Mouse (Mus musculus): ENCODE data around the gene Clcnka. TPM values are rescaled to one million over a fixed set of nuclear protein-coding genes. Genes with fewer than 3 reads are reported as not detected.
A peak's percentile ranks its signal among the peaks of the same experiment; 100 is the strongest.

Clcnka gene
- polyA plus RNA-seq, 1 experiment, result not detected

DNA sequence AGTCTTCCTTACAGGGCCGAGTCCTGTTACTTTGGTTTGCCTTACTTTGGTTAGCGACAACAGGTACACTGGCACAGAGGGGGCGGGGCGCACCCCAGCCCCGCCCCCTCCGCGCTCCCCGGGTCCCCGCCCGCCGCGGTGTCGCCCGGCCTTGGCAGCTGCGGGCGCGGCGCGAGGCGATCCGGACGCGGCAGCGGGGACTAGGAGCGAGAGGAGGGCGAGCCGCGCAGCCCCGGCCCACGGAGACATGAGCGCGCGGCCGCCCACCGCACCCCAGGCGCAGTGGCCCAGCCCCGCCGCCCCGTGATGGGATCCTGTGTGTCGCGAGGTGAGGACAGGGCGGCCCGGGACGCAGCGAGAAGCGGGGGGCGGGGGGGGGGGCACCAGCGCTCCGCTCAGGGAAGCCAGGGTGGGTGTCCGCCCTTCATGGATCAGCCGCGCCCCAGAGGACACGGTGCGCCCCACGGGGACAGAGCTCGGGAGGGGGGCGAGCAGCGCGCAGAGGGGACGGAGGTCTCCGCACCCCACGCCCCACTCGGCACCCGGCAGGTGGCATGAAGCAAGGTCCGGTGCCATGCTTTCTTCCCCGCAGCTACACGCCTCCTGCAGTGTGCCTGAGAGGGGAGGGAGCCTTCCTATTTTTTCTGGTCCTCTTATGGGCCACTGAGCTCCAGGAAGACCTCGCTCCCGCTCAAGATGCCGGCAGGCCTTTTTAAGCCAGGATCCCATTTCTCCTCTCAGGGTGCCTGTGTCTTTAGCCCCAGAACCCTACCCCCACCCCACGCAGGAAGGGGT lies 30.3 kb downstream of the Clcnka start, which contains the start of gene Fam131c:
Gene Fam131c (plus strand): TSS at position 224 of the 795 bp plus-strand sequence.
- no peak for TF ChIP-seq CTCF (IDR thresholded peaks at IDR 0.05; ENCODE audit: insufficient read depth, low read depth, low read length)
- no peak for TF ChIP-seq POLR2A (IDR thresholded peaks at IDR 0.05; ENCODE audit: insufficient read depth, low read depth, low read length)
- 2% methylated on average over 70 of the region's 71 CpGs for WGBS
- H3K27ac ChIP-seq (ENCODE audit: insufficient read depth, low read depth, low read length), result no peak within 1 kb of the TSS
- H3K4me3 ChIP-seq (ENCODE audit: insufficient read depth, low read depth, low read length), result peak within 1 kb of the TSS; percentile 50
- peaks cover 4% of the 10 kb centered on the region; the same call in 1 of the 2 replicates for H3K4me1 ChIP-seq (ENCODE audit: control insufficient read depth, insufficient read depth, low read length)

DNA sequence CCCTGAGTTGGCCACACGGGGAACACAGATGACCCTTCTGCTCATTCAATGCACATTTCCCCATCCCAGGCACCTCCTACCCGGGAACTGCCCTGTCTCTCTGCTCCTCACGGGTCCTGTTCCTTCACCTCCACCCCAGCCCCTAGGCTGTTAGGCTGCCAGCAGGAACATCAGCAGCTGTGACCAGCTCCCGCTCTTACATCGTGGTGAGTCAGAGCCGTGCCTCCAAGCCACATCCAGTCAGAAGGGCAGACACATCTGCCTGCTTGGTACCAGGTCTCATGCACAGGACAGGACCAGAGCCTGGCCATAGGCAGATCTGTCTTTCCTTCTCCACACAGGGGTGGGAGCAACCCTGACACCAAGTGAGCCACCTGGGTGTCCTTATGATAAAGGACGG lies 32.6 kb downstream of the Clcnka start:
- WGBS, result 63% methylated on average over 7 of the region's 7 CpGs
- Histone ChIP-seq H3K4me3 (ENCODE audit: insufficient read depth, low read depth, low read length) (no peak overlapping the region), H3K4me1 (ENCODE audit: control insufficient read depth, insufficient read depth, low read length) (peaks cover 7% of the 10 kb centered on the region; the same call in 1 of the 2 replicates), H3K27ac (ENCODE audit: insufficient read depth, low read depth, low read length) (no peak overlapping the region)
- no peak for TF ChIP-seq POLR2A (IDR thresholded peaks at IDR 0.05; ENCODE audit: insufficient read depth, low read depth, low read length)
- TF ChIP-seq CTCF (IDR thresholded peaks at IDR 0.05; ENCODE audit: insufficient read depth, low read depth, low read length), result no peak

DNA sequence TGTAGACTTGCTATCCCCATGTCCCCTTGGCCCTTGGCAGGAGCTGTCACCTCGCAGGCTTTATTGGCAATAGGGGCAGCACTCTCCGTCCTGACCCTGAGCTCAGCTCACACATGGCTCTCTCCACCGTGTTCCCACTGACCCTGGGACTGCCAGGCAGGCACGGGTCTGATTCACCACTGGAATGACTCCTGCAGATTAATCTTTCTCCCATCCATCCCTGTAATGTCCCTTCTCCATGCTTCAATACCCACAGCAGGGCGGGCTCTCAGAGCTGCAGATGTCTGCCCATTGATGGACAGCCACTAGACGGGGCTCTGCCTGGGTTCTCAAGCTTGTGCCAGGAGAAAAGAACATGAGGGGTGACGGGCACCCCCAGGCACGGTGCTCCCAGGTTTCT lies 33.4 kb downstream of the Clcnka start:
- H3K4me1 ChIP-seq (ENCODE audit: control insufficient read depth, insufficient read depth, low read length), result peaks cover 7% of the 10 kb centered on the region; the same call in 1 of the 2 replicates
- H3K27ac ChIP-seq (ENCODE audit: insufficient read depth, low read depth, low read length), result no peak overlapping the region
- WGBS, result 65% methylated on average over 8 of the region's 8 CpGs
- no peak overlapping the region for H3K4me3 ChIP-seq (ENCODE audit: insufficient read depth, low read depth, low read length)
- TF ChIP-seq CTCF (IDR thresholded peaks at IDR 0.05; ENCODE audit: insufficient read depth, low read depth, low read length) (no peak), POLR2A (IDR thresholded peaks at IDR 0.05; ENCODE audit: insufficient read depth, low read depth, low read length) (no peak)

DNA sequence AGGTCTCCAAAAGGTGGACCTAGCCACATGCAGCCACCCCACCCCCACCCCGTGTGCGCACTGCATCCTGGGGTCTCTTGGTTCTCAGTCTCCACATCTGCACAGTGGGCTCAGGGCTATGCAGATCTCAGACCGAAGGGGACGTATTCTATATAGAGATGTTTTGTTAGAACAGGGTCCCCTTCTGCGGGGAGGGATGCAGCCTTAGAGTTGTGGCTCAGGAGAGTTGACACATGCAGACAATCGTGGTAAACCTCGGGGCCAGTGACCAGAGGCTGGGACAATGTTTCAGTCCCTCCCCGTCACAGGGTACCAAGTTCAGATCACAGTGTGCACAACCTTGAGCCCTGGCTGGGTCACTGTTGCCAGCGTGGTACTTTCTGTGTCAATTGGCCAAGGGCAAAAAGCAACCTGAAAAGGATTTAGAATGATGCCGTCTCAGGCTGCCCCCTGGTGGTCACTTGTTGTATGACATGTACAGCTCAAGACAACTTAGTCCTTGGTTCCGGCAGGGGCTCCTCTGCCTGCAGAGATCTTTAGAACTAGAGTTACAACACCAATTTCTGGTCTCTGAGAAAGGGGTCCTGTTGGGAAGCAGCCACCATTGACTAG lies 35.5 kb downstream of the Clcnka start:
- no peak; the same call in 1 of the 2 replicates for TF ChIP-seq CTCF (IDR thresholded peaks at IDR 0.05; ENCODE audit: insufficient read depth, low read depth, low read length)
- H3K27ac ChIP-seq (ENCODE audit: insufficient read depth, low read depth, low read length), result no peak overlapping the region
- peaks cover 7% of the 10 kb centered on the region; the same call in 1 of the 2 replicates for H3K4me1 ChIP-seq (ENCODE audit: control insufficient read depth, insufficient read depth, low read length)
- 27% methylated on average over 11 of the region's 11 CpGs for WGBS
- no peak overlapping the region for H3K4me3 ChIP-seq (ENCODE audit: insufficient read depth, low read depth, low read length)

DNA sequence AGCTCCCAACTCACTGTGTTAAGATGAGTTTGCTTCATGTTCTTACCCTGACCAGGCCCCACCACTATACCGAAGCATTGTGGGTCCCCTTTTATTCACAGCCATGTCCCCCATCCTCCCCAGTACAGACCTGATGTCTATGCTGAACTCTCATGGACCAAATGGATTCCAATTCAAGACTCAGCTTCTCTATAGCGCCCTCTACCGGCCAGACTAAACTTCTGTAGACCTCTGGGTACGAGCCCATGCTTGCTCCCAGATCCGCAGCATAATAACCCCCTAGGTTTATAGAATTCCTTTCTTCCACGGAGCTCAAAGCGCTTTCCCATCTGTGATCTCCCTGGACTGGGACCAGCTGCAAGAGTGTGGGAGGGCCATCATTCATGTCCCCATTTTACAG lies 37.7 kb downstream of the Clcnka start:
- Histone ChIP-seq H3K4me1 (ENCODE audit: control insufficient read depth, insufficient read depth, low read length) (peaks cover 5% of the 10 kb centered on the region; the same call in 1 of the 2 replicates), H3K27ac (ENCODE audit: insufficient read depth, low read depth, low read length) (no peak overlapping the region), H3K4me3 (ENCODE audit: insufficient read depth, low read depth, low read length) (no peak overlapping the region)
- whole genome bisulfite sequencing, result 37% methylated on average over 7 of the region's 7 CpGs
- TF ChIP-seq CTCF (IDR thresholded peaks at IDR 0.05; ENCODE audit: insufficient read depth, low read depth, low read length) (no peak; the same call in 1 of the 2 replicates), POLR2A (IDR thresholded peaks at IDR 0.05; ENCODE audit: insufficient read depth, low read depth, low read length) (no peak)

DNA sequence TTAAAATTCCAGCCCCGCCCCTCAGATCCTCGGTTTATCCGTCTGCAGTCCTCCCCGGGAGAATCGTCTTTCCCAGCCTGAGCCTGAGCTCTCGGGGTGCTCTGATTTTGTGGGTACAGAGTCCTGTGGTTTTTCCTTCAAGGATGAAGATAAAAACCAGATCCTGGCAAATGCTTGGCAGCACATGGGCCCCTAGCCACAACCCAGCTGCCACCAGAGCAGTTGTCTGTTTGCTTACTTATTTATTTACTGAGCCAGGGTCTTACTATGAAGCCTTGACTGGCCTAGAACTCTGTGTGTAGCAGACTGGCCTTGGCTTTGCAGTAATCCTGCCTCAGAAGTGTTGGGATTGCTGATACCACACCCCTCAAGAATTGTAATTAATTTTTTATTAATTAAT lies 39.3 kb downstream of the Clcnka start:
- TF ChIP-seq CTCF (IDR thresholded peaks at IDR 0.05; ENCODE audit: insufficient read depth, low read depth, low read length) (no peak), POLR2A (IDR thresholded peaks at IDR 0.05; ENCODE audit: insufficient read depth, low read depth, low read length) (no peak)
- Histone ChIP-seq H3K27ac (ENCODE audit: insufficient read depth, low read depth, low read length) (no peak overlapping the region), H3K4me3 (ENCODE audit: insufficient read depth, low read depth, low read length) (no peak overlapping the region), H3K4me1 (ENCODE audit: control insufficient read depth, insufficient read depth, low read length) (peaks cover 4% of the 10 kb centered on the region; the same call in 1 of the 2 replicates)
- 98% methylated on average over 6 of the region's 6 CpGs for WGBS

DNA sequence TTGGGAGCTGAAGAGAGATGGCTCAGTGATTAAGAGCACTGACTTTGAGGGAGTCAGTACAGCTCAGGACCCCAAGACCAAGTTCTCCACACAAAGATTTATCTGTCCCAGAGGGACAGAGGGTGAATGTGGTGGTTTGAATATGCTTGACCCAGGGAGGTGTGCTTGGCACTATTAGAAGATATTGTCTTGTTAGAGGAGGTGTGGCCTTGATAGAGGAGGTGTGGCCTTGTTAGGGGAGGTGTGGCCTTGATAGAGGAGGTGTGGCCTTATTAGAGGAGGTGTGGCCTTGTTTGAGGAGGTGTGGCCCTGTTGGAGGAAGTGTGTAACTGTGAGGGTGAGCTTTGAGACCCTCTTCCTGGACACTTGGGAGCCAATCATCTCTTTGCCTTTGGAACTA lies 40.7 kb downstream of the Clcnka start:
- no peak for TF ChIP-seq POLR2A (IDR thresholded peaks at IDR 0.05; ENCODE audit: insufficient read depth, low read depth, low read length)
- TF ChIP-seq CTCF (IDR thresholded peaks at IDR 0.05; ENCODE audit: insufficient read depth, low read depth, low read length), result no peak
- H3K4me3 ChIP-seq (ENCODE audit: insufficient read depth, low read depth, low read length), result no peak overlapping the region
- peaks cover under 1% of the 10 kb centered on the region; the same call in 1 of the 2 replicates for H3K4me1 ChIP-seq (ENCODE audit: control insufficient read depth, insufficient read depth, low read length)
- H3K27ac ChIP-seq (ENCODE audit: insufficient read depth, low read depth, low read length), result no peak overlapping the region

DNA sequence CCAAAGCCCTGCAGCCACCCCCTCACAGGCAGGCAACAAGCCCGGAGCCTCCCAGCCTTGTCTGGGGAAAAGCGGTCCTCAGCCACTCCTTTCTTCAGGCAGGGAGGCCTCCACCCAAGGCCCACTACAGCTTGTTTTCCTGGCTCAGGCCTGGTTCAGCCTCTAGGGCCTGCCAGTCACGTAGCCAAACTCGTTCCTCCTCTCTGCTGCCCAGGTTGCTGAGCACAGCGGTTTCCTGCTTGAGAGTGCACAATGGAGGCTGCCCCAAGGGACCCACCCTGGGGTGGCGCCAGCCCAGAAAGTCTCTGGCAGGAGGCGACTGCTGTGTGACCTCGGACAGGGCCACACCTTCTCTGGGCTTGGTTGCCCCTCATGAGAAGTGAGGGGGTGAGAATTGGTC lies 44.7 kb downstream of the Clcnka start:
- no peak overlapping the region for H3K4me3 ChIP-seq (ENCODE audit: insufficient read depth, low read depth, low read length)
- no peaks in the 10 kb centered on the region for H3K4me1 ChIP-seq (ENCODE audit: control insufficient read depth, insufficient read depth, low read length)
- TF ChIP-seq CTCF (IDR thresholded peaks at IDR 0.05; ENCODE audit: insufficient read depth, low read depth, low read length), result no peak
- WGBS, result 76% methylated on average over 8 of the region's 8 CpGs
- H3K27ac ChIP-seq (ENCODE audit: insufficient read depth, low read depth, low read length), result no peak overlapping the region

DNA sequence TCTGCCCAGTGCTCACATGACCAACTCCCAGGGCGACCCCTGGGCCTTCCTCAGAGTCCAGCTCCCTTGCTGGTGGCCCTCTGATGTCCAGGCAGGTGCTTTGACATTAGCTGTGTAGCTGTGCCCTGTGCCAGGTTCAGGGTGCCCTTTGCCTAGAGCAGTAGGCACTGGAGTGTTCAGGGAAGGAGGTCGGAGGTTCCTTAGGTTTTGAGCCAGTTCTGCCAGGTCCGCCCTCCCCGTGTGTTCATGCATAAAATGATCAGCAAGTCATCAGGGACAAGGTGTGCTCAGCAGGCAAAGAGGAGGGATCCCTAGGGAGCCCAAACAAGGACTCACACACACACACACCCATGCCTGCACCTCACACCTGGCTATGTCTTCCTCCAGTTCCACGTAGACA lies 45.5 kb downstream of the Clcnka start:
- Histone ChIP-seq H3K4me1 (ENCODE audit: control insufficient read depth, insufficient read depth, low read length) (no peaks in the 10 kb centered on the region), H3K27ac (ENCODE audit: insufficient read depth, low read depth, low read length) (no peak overlapping the region), H3K4me3 (ENCODE audit: insufficient read depth, low read depth, low read length) (no peak overlapping the region)
- 81% methylated on average over 5 of the region's 5 CpGs for WGBS
- TF ChIP-seq POLR2A (IDR thresholded peaks at IDR 0.05; ENCODE audit: insufficient read depth, low read depth, low read length) (no peak), CTCF (IDR thresholded peaks at IDR 0.05; ENCODE audit: insufficient read depth, low read depth, low read length) (no peak)

Data from olfactory bulb, adult 2 months (tissue).